Mouse (Mus musculus) right cerebral cortex, adult 2 months (tissue): Measurements from ENCODE around the gene Med17.
"Not testable (repeated sequence)": the region's sequence is repeated elsewhere in the genome, so short reads cannot be mapped to it uniquely, and the experiment has no call there.

Experiments used
- DNase-seq, 2 experiments: peaks; one replicate each; pipeline ENCODE4 v3.0.0; 2021 to 2022; ENCODE audit warnings: low spot score in 2 of 2

Gene Med17

GRCm38 (mm10) chr9:15279649-15280490, at the start of gene Med17:
Gene Med17, minus strand, starts transcription at chr9:15279931.
- peak; percentile 95 for DNase-seq

- DNase-seq, result no peak
Measured at GRCm38 (mm10) chr9:15318170-15318742, 38.5 kb upstream of the Med17 start.

DNA sequence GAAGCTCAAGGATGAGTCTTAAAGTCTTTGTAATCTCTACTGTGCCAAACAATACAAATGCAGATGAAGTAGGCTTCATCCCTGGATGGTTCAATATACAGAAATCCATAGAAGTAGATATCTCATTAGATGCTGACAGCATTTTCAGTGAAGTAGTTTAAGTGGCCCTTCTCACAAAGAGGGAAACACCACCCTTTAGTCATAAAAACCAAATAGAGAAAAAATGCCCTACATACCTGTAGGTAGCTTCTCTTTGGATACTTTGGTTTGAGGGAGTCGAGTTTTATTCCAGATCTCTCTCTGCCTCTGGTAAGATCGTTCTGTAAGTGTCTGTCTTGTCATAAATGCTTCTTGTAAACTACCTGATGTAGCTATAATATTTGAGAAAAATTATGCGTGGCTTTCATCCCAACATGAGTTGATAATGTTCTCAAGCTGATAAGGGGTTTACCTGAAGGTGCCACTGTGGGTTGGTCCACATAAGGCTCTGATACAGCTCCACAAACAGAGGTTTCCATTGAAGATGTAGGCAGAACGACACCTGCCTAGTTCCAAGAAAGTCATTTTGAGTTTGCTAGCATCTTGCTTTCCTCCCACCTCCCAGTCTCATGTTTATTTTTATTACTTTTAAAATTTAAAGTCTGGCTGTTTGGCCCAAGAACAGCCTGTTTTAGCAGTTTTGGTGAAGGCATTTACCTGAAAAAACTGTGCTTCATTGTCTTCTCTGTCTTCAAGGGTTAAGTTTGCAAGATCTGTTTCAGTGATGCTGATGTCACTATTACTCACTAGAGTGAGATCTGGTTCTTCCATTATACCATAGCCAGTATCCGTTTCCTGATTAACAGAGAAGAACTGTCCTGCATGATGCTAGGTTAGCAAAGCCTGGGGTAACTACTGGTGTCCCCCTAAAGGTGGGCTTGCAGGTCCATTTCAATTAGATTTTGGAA, 37.8 kb upstream of the Med17 start:
- no peak for DNase-seq

DNA sequence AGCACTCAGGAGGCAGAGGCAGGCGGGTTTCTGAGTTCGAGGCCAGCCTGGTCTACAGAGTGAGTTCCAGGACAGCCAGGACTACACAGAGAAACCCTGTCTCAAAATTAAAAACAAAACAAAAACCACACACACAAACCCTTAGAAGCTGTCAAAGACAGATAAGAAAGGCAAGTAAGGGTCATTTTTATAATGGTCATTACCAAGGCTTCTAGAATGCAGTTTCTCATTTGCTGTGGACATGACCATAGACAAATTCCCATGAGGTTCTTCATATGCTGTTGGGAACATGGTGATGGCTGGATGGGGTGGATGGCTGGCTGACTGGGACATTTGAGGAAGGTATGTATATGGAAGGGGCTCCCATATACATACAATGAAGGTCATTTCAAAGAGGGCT, 36.6 kb upstream of the Med17 start:
- not testable (repeated sequence) for DNase-seq

- DNase-seq, result no peak
Measured at GRCm38 (mm10) chr9:15314619-15315018, 34.9 kb upstream of the Med17 start.

DNA sequence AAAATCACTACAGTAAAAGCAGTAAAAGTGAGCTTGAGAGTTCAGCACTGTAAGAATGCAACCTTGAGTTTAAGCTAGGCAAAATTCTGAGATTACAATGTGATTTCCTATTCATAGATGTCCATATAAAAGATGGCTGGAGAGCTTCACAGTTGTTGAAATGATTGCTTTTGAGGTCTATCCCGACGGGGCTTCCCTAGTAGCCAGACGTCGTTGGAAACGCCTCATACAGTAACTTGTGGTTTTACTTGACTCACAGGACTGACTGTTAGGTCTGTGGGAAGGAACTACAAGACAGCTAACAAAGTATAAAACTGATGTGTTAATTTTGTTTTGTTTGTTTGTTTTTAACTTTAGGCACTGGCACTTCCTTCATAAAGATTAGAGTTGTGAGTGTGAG, 33.9 kb upstream of the Med17 start:
- DNase-seq, result no peak

GRCm38 (mm10) chr9:15312054-15312735, 32.5 kb upstream of the Med17 start:
- DNase-seq, result no peak

- no peak for DNase-seq
Measured at GRCm38 (mm10) chr9:15310179-15310578, 30.4 kb upstream of the Med17 start.

DNA sequence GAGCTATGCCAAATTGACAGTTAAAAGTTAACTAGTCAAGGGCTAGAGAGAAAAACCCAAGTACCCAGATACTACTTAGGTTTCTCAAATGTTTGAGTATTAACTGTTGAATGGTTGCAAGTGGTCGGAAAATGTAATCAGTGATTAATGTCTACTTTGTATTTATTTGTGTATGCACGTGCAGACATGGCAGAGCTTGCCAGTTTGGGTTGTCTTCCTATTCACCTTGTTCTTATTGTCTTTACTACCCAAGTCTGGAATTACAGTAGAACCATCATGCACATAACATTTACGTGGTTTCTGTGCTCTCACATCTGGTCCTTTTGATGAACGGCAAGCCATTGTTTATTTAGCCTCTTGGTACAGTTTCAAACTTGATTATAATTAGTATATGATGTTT, 29.7 kb upstream of the Med17 start:
- DNase-seq, result no peak

DNA sequence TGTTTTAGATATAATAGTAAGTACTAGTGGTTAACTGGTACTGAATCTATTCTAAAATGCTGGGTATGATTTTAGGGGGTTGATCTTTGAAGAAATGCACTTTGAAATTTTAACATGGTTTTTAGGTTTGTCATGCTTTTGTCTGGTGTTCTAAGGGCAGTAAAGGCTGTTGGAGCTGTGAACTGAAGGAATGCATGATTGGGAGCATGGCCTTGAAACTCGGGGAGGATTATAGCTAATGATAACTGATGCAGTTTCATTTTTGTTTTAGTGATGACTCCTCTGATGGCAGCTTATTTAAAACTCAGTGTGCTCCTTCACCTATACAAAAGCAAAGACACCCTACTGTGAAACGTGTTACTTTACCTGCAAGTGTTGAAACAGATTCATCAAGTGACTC, 28.5 kb upstream of the Med17 start:
- no peak for DNase-seq

- no peak for DNase-seq
Measured at GRCm38 (mm10) chr9:15307257-15307656, 27.5 kb upstream of the Med17 start.

DNA sequence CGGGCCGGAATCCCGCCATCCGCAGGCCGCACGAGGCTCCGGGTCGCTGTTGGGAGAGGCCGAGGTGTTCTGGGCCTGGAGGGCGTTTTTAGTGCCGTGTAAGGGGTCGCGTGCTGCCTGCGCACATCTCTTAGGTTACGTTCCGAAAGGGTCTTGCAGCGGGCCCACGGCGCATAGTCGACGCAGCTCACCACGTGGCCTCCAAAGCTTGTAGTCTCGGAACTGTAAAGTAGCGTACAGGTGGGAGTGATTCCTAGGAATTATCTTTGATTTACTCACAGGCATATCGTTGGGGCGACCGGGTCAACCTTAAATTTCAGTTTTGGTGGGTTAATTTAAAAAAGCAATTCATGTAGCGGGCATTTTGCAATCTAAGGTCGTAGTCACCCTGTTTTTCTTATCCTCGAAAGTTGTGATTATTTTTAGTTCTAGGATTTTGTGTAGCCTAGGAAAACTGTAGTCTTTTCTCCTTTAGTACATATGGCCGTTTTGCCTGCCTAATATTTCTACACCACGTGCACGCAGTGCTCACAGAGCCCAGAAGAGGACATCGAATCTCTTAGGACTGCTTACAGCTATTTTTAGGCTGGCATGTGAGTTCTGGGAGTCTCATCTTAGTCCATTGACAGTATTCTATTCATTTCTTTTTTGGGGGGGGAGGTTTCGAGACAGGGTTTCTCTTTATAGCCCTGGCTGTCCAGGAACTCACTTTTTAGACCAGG, 26.8 kb upstream of the Med17 start, which contains the start of gene 4931406C07Rik:
TSS of gene 4931406C07Rik (minus strand) at position 51 of the 722 bp plus-strand sequence.
- DNase-seq, result no peak

DNA sequence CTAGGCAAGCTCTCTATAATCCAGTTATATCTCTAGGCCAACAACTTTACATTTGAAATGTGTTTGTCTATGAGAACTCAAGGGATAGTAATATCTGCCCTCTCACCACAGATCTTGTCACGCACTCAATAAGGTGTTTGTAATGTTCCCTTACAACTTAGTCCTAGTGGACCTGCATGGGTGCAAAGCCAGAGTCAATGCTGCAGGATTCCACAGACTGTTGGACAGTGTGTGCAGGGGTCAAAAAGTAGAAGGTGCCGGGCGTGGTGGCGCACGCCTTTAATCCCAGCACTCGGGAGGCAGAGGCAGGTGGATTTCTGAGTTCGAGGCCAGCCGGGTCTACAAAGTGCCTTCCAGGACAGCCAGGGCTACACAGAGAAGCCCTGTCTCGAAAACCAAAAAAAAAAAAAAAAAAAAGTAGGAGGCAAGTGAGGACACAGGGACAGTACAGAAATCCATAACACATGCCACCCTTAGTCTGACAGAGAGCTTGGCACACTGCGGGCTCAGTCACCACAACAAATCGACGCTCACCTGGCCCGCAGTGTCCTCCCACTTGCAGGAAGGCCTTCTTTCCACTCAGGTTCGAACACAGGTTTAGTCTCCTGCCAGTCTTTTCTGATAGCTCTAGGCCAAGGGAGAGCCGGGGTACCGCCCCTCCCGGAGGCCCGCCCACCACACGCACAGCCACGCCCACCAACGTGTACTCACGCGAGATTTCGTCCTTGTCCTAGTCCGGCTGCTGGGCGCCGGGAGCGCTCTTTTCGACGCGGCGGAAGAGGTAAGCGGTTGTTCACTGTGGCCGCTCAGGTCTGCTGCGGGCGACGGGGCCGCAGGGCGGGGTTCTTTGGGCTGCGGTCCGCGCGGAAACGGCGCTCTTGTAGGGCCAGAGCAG, 26.0 kb upstream of the Med17 start, which contains the start of gene Taf1d:
TSS of gene Taf1d (plus strand) at position 712 of the 895 bp plus-strand sequence.
- DNase-seq, result peak; percentile 96 to 97

DNA sequence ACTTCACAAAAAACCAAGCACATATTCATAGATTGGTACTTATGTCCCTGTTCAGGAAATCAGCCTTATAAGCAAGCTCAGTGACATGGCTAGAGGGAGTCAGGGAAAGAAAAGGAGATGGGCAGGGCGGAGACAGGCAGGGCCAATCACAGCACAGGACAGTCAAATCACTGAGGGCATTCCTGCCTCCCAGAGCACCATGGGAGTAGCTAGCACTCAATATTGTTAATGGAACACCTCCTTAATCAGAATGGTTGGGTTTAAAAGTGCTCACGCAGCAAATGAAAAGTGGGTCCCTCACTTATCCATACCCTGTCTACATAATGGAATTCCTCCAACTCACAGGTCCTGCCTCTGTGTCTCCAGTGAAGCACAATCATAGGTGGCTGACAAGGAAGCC, 23.1 kb upstream of the Med17 start:
- no peak for DNase-seq

GRCm38 (mm10) chr9:15302006-15302405, 22.3 kb upstream of the Med17 start:
- not testable (repeated sequence) for DNase-seq

DNA sequence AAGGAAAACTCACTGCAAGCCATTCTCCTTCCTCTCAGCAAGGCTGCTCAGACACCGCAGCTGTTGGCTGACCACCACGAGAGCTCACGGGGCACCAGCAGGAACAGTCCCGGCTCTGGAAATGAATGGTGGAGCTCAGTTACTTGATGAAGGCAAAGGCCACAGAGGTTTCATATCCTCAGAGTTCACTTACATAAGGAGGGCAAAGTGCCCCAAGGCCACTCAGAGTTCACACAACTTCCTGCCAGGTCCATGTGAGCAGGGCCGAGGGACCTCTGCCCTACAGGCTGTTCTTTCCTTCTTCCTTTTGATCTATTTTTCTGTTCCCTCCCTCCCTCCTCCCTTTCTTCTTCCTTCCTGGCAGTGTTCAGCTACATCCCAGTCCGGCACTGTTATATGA, 21.7 kb upstream of the Med17 start:
- DNase-seq, result no peak

GRCm38 (mm10) chr9:15300056-15300455, 20.3 kb upstream of the Med17 start:
- DNase-seq, result no peak

DNA sequence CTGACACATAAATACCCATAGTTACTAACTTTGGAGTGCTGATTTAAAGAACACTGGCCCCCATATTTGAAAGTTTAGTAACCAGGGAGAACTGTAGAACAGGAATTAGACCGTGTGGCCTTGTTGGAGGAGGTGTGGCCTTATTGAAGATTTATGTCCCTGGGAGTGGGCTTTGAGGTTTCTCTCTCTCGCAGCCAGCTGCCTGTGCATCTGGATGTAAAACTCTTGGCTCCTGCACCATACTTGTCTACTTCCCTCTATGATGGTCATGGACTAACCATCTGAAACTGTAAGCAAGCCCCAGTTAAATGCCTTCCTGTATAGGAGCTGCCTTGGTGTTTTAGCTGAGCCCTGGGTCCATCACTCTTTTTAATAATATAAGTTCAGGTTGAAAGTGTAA, 18.7 kb upstream of the Med17 start:
- DNase-seq, result no peak

GRCm38 (mm10) chr9:15297112-15297511, 17.4 kb upstream of the Med17 start:
- DNase-seq, result no peak

DNA sequence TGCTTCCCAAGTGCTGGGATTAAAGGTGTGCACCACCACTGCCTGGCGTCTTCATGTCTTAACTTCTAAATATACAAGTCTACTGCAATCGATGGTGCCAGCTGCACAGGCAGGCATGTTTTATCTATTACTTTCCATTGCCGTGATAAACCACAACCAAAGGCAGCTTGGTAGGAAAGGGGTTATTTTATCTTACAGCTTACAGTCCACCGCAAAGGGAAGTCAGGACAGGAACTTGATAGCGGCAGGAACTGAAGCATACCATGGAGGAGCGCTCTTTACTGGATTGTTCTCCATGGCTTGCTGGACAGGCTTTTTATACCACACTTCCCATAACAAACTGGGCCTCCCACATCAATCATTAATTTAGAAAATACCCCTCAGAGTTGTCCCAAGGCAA, 9.5 kb upstream of the Med17 start:
- no peak for DNase-seq
